Mouse (Mus musculus) megakaryocyte-erythroid progenitor cell, adult 5-6 weeks (primary cell): ENCODE measurements around the gene Zfp606. TPM values are rescaled to one million over a fixed set of nuclear protein-coding genes. Genes with fewer than 3 reads are reported as not detected.

Source experiments
- ATAC-seq: replicated peaks from 2 replicates; pipeline ENCODE4 v1.8.0; 2016; ENCODE audit warnings: mild to moderate bottlenecking, inconsistent platforms; ENCODE audit not compliant: severe bottlenecking, poor library complexity, low FRiP score, low TSS enrichment
- total RNA-seq, 2 experiments: library from RNA; stranded (forward) in 1 of 2; stranded (reverse) in 1 of 2; fragments of 200-1000, 215-1000 nt in 1 of 2; fragments of >200 nt in 1 of 2; fragmentation: Nextera tagmentation in 1 of 2; gene quantifications; 2 replicates each; pipeline ENCODE4 v1.2.3; 2014 to 2017

The Zfp606 gene
- total RNA-seq (2014; fragmentation: Nextera tagmentation): 4.5 and 4.7 TPM in 2 replicates
- 8.9 and 10.1 TPM in 2 replicates for total RNA-seq (2017)

GRCm38 (mm10) chr7:12478158-12479008, at the start of gene Zfp606:
Gene Zfp606 (plus strand): TSS chr7:12478293.
- ATAC-seq: peak; percentile 99

GRCm38 (mm10) chr7:12479009-12479346, 885 bp downstream of the Zfp606 start:
- ATAC-seq: peak; percentile 11; the same call in 1 of the 2 replicates

- no peak for ATAC-seq
Observed at GRCm38 (mm10) chr7:12479525-12479924, 1.4 kb downstream of the Zfp606 start.

- ATAC-seq: no peak
Observed at GRCm38 (mm10) chr7:12483771-12484170, 5.7 kb downstream of the Zfp606 start.

- no peak for ATAC-seq
Observed at GRCm38 (mm10) chr7:12485956-12486355, 7.9 kb downstream of the Zfp606 start.

GRCm38 (mm10) chr7:12486691-12487090, 8.6 kb downstream of the Zfp606 start:
- no peak for ATAC-seq

GRCm38 (mm10) chr7:12510913-12511312, 32.8 kb downstream of the Zfp606 start:
- no peak for ATAC-seq

- ATAC-seq: no peak
Observed at GRCm38 (mm10) chr7:12512217-12512616, 34.1 kb downstream of the Zfp606 start, which contains the start of gene 2900092C05Rik. Gene 2900092C05Rik (plus strand): TSS chr7:12512517.

Other genes starting within 250 kb of the Zfp606 start
- gene Vmn1r81, start 210.0 kb upstream of the Zfp606 start, total RNA-seq (2014; fragmentation: Nextera tagmentation): not detected in 2 replicates
- not detected in 2 replicates for gene Vmn1r81, start 210.0 kb upstream of the Zfp606 start, total RNA-seq (2017)
- gene Vmn1r82, start 177.9 kb upstream of the Zfp606 start, total RNA-seq (2014; fragmentation: Nextera tagmentation): not detected in 2 replicates
- gene Vmn1r82, start 177.9 kb upstream of the Zfp606 start, total RNA-seq (2017): not detected in 2 replicates
- gene Vmn1r83, start 148.8 kb upstream of the Zfp606 start, total RNA-seq (2014; fragmentation: Nextera tagmentation): not detected in 2 replicates
- not detected in 2 replicates for gene Vmn1r83, start 148.8 kb upstream of the Zfp606 start, total RNA-seq (2017)
- not detected in 2 replicates for gene Vmn1r84, start 109.0 kb upstream of the Zfp606 start, total RNA-seq (2014; fragmentation: Nextera tagmentation)
- gene Vmn1r84, start 109.0 kb upstream of the Zfp606 start, total RNA-seq (2017): not detected in 2 replicates
- gene Zfp551, start 55.5 kb upstream of the Zfp606 start, total RNA-seq (2014; fragmentation: Nextera tagmentation): 2.9 and 3.6 TPM in 2 replicates
- 2.8 and 3.4 TPM in 2 replicates for gene Zfp551, start 55.5 kb upstream of the Zfp606 start, total RNA-seq (2017)
- gene 2900092C05Rik, start 34.2 kb downstream of the Zfp606 start, total RNA-seq (2014; fragmentation: Nextera tagmentation): not detected in 2 replicates
- gene 2900092C05Rik, start 34.2 kb downstream of the Zfp606 start, total RNA-seq (2017): not detected in 2 replicates
- 0.02 TPM in 1 of 2 replicates, not detected in the other for gene Vmn2r53, start 130.5 kb downstream of the Zfp606 start, total RNA-seq (2014; fragmentation: Nextera tagmentation)
- not detected in 2 replicates for gene Vmn2r53, start 130.5 kb downstream of the Zfp606 start, total RNA-seq (2017)
- not detected in 2 replicates for gene Vmn2r54, start 162.0 kb downstream of the Zfp606 start, total RNA-seq (2014; fragmentation: Nextera tagmentation)
- not detected in 2 replicates for gene Vmn2r54, start 162.0 kb downstream of the Zfp606 start, total RNA-seq (2017)
- gene Vmn2r55, start 206.7 kb downstream of the Zfp606 start, total RNA-seq (2014; fragmentation: Nextera tagmentation): not detected in 2 replicates
- not detected in 2 replicates for gene Vmn2r55, start 206.7 kb downstream of the Zfp606 start, total RNA-seq (2017)